Mouse (Mus musculus): Measurements from ENCODE around the gene Scn2b. TPM values are rescaled to one million over a fixed set of nuclear protein-coding genes. Genes with fewer than 3 reads are reported as not detected.

Scn2b gene
- polyA plus RNA-seq, 1 experiment: not detected

- no peak for TF ChIP-seq E2F4 (IDR thresholded peaks at IDR 0.05; ENCODE audit: insufficient read depth)
- TF ChIP-seq REST (IDR thresholded peaks at IDR 0.05; ENCODE audit: insufficient read depth, insufficient read length): no peak
- no peak for TF ChIP-seq CEBPB (IDR thresholded peaks at IDR 0.05; ENCODE audit: insufficient read depth, poor library complexity, severe bottlenecking)
- no peak for TF ChIP-seq TCF3 (IDR thresholded peaks at IDR 0.05; ENCODE audit: insufficient read length, low read depth)
- TF ChIP-seq POLR2AphosphoS2 (IDR thresholded peaks at IDR 0.05; ENCODE audit: insufficient read length, low read depth): no peak
- TF ChIP-seq USF1 (IDR thresholded peaks at IDR 0.05; ENCODE audit: low read depth): no peak
- no peak for TF ChIP-seq MYOD1 (IDR thresholded peaks at IDR 0.05; ENCODE audit: control insufficient read depth in 1 of 3, insufficient read length in 2 of 3, low read depth in 2 of 3)
- no peak for TF ChIP-seq MAX (IDR thresholded peaks at IDR 0.05; ENCODE audit: low read depth)
- TF ChIP-seq SRF (IDR thresholded peaks at IDR 0.05; ENCODE audit: control insufficient read depth, insufficient read length, low read depth): no peak
- TF ChIP-seq POLR2A (IDR thresholded peaks at IDR 0.05; ENCODE audit: insufficient read length, low read depth): no peak
- no peak for TF ChIP-seq MYOG (IDR thresholded peaks at IDR 0.05; ENCODE audit: control insufficient read depth in 1 of 3, insufficient read depth in 1 of 3, insufficient read length in 2 of 3, low read depth in 2 of 3)
- no peak for TF ChIP-seq TCF12 (IDR thresholded peaks at IDR 0.05; ENCODE audit: insufficient read depth, poor library complexity, severe bottlenecking)
- H3K36me3 ChIP-seq (ENCODE audit: control insufficient read depth, insufficient read depth): no peaks in the 10 kb centered on the region
- no peak overlapping the region for H3K4me2 ChIP-seq (ENCODE audit: low read depth)
- H3ac ChIP-seq (ENCODE audit: control insufficient read depth, insufficient read length): no peak overlapping the region
- H3K4me3 ChIP-seq: no peak overlapping the region
- no peaks in the 10 kb centered on the region for H3K79me2 ChIP-seq (ENCODE audit: control insufficient read depth, insufficient read depth)
- peaks cover 90% of the 10 kb centered on the region for H3K27me3 ChIP-seq (ENCODE audit: control insufficient read depth, insufficient read depth, insufficient read length)
These were observed 16.1 kb downstream of the Scn2b start for GRCm38 (mm10) chr9:45133484-45134310.

DNA sequence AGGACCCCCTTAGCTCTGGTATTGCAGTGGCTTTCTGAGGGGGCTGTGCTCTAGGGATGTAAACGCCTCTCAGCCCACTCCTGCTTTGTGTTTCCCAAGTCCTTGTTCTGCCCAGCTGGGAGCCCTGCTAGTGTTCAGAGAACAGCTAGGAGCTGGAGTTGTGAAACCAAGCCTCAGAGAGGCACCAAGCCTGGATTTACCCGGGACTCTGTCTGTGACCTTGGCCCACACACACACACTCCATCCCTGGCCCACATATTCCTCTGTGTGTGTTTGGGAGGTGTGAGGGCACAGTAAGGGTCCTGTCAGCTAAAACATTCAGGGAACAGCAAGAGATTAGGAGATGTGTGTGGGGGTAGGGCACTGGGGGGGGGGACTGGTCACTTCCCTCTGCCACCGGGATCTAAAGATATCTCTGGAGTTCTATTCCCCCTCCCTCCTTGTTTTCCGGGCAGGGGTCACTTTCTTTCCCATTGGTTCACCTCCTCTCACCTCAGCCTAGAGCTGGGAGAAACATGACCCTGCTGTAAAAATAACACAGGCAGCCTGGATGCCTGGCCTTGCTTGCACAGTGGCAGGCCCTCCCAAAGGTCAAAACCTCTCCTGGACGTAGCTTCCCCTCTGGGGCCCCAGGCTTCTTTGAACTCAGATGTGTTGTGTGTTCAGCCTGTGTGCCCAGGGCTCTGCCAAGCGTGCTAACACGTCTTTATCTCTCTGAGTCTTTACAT, 19.0 kb downstream of the Scn2b start:
- Histone ChIP-seq H3K79me2 (ENCODE audit: control insufficient read depth, insufficient read depth) (no peaks in the 10 kb centered on the region), H3K27me3 (ENCODE audit: control insufficient read depth, insufficient read depth, insufficient read length) (peaks cover 93% of the 10 kb centered on the region), H3K4me3 (no peak overlapping the region), H3K4me2 (ENCODE audit: low read depth) (no peak overlapping the region), H3ac (ENCODE audit: control insufficient read depth, insufficient read length) (no peak overlapping the region), H3K36me3 (ENCODE audit: control insufficient read depth, insufficient read depth) (no peaks in the 10 kb centered on the region)
- TF ChIP-seq REST (IDR thresholded peaks at IDR 0.05; ENCODE audit: insufficient read depth, insufficient read length): no peak
- no peak for TF ChIP-seq E2F4 (IDR thresholded peaks at IDR 0.05; ENCODE audit: insufficient read depth)
- TF ChIP-seq TCF3 (IDR thresholded peaks at IDR 0.05; ENCODE audit: insufficient read length, low read depth): no peak
- TF ChIP-seq POLR2A (IDR thresholded peaks at IDR 0.05; ENCODE audit: insufficient read length, low read depth): no peak
- TF ChIP-seq MAX (IDR thresholded peaks at IDR 0.05; ENCODE audit: low read depth): no peak
- TF ChIP-seq MYOG (IDR thresholded peaks at IDR 0.05; ENCODE audit: control insufficient read depth in 1 of 3, insufficient read depth in 1 of 3, insufficient read length in 2 of 3, low read depth in 2 of 3): no peak

GRCm38 (mm10) chr9:45138191-45139032, 20.8 kb downstream of the Scn2b start, which contains the start of gene Scn4b:
Gene Scn4b (plus strand): TSS chr9:45138395.
- H3K27me3 ChIP-seq (ENCODE audit: control insufficient read depth, insufficient read depth, insufficient read length): peaks cover 93% of the 10 kb centered on the region
- H3K79me2 ChIP-seq (ENCODE audit: control insufficient read depth, insufficient read depth): no peaks in the 10 kb centered on the region
- no peak within 1 kb of the TSS for H3K4me3 ChIP-seq
- no peak within 1 kb of the TSS for H3ac ChIP-seq (ENCODE audit: control insufficient read depth, insufficient read length)
- TF ChIP-seq POLR2AphosphoS2 (IDR thresholded peaks at IDR 0.05; ENCODE audit: insufficient read length, low read depth): no peak
- no peak for TF ChIP-seq MYOG (IDR thresholded peaks at IDR 0.05; ENCODE audit: control insufficient read depth in 1 of 3, insufficient read depth in 1 of 3, insufficient read length in 2 of 3, low read depth in 2 of 3)
- no peak for TF ChIP-seq REST (IDR thresholded peaks at IDR 0.05; ENCODE audit: insufficient read depth, insufficient read length)
- TF ChIP-seq POLR2A (IDR thresholded peaks at IDR 0.05; ENCODE audit: insufficient read length, low read depth): no peak
- TF ChIP-seq SRF (IDR thresholded peaks at IDR 0.05; ENCODE audit: control insufficient read depth, insufficient read length, low read depth): no peak
- no peak for TF ChIP-seq MYOD1 (IDR thresholded peaks at IDR 0.05; ENCODE audit: control insufficient read depth in 1 of 3, insufficient read length in 2 of 3, low read depth in 2 of 3)
- TF ChIP-seq TCF3 (IDR thresholded peaks at IDR 0.05; ENCODE audit: insufficient read length, low read depth): no peak
- no peak for TF ChIP-seq TCF12 (IDR thresholded peaks at IDR 0.05; ENCODE audit: insufficient read depth, poor library complexity, severe bottlenecking)
- no peak for TF ChIP-seq MAX (IDR thresholded peaks at IDR 0.05; ENCODE audit: low read depth)
- TF ChIP-seq E2F4 (IDR thresholded peaks at IDR 0.05; ENCODE audit: insufficient read depth): no peak
- TF ChIP-seq USF1 (IDR thresholded peaks at IDR 0.05; ENCODE audit: low read depth): no peak
- no peak for TF ChIP-seq CEBPB (IDR thresholded peaks at IDR 0.05; ENCODE audit: insufficient read depth, poor library complexity, severe bottlenecking)
- H3K36me3 ChIP-seq (ENCODE audit: control insufficient read depth, insufficient read depth): no peaks in the 10 kb centered on the region
- H3K4me2 ChIP-seq (ENCODE audit: low read depth): no peak within 1 kb of the TSS

DNA sequence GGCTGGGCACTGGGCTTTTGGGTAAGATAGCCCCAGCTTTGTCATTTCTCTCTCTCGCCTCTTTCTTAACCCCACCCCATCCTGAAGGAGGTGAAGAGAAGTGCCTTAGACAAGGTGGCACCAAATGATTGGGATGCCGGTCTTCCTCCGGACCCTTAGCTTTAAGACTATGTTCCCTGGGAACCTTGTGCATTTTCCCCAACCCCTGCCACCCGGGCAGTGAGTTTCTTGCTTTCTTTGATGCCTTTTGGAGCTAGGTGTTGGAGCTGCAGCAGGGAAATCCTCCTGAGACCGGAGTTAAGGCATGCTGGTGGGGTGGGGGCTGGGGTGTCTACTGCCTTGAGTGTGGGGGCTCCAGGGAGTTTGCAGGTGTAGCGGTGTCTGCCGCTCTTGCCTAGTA, 21.5 kb downstream of the Scn2b start:
- no peak overlapping the region for H3K4me3 ChIP-seq

More for the DNA sequence above, 21.5 kb downstream of the Scn2b start:
- H3K79me2 ChIP-seq (ENCODE audit: control insufficient read depth, insufficient read depth): no peaks in the 10 kb centered on the region
- peaks cover 95% of the 10 kb centered on the region for H3K27me3 ChIP-seq (ENCODE audit: control insufficient read depth, insufficient read depth, insufficient read length)
- no peak for TF ChIP-seq USF1 (IDR thresholded peaks at IDR 0.05; ENCODE audit: low read depth)
- no peak for TF ChIP-seq POLR2A (IDR thresholded peaks at IDR 0.05; ENCODE audit: insufficient read length, low read depth)
- no peak for TF ChIP-seq TCF12 (IDR thresholded peaks at IDR 0.05; ENCODE audit: insufficient read depth, poor library complexity, severe bottlenecking)
- H3K36me3 ChIP-seq (ENCODE audit: control insufficient read depth, insufficient read depth): no peaks in the 10 kb centered on the region
- no peak overlapping the region for H3ac ChIP-seq (ENCODE audit: control insufficient read depth, insufficient read length)
- H3K4me2 ChIP-seq (ENCODE audit: low read depth): no peak overlapping the region

Data from myocyte (in vitro differentiated cells).